23 mouse cellular contexts compared by ENCODE assay signal in the genomic region with DNA sequence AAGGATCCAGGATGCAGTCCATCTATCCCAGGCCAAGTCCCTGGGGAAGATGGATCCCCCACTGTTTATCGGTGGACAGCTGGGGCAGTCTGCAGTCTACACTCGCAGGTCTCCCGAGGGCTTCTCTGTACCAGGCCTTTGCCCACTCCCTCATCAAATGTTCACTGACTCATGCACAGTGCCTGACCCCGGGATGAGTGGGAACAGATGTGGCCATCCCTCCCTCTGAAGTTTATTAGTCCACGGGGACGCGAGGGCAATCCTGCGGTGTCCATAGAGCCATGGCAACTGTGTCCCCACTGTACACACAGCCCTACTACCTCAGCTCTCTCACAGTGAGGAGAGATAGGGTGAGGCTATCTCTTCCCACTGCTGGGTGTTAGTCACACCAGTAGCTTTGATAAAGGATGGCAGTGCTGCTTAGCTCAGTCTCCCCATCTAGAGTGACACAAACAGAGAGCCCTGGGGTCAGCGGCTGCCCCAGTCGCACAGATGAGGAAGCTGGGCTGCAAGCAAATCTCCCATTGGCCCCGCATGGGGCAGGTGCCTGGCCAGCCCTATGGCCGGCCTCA. TPM values are rescaled to one million over a fixed set of nuclear protein-coding genes. Genes with fewer than 3 reads are reported as not detected.
DNase-seq lines count a peak whose midpoint lies in the region; ATAC-seq lines count a peak whose summit lies in the region.
"Had no signal": no experiment of that assay in that cellular context is flagged by ENCODE, and none has a peak within 500 bp of the region (broad histone marks: within the 10 kb centered on the region; RNA-seq: fewer than 3 reads in every experiment).

No protein-coding gene starts in this region.

- H3K27me3 ChIP-seq in neural tube, embryonic 13.5 days = peaks cover 88% of the 10 kb centered on the region
- peaks cover 87% of the 10 kb centered on the region for H3K27me3 ChIP-seq in neural tube, embryonic 15.5 days (replicated peaks)
- peaks cover 49% of the 10 kb centered on the region for H3K27me3 ChIP-seq in liver, embryonic 13.5 days
- H3K27me3 ChIP-seq: Patski had no signal

- no peak for ATAC-seq in neural tube, embryonic 13.5 days (ENCODE audit: low read depth)
- ATAC-seq in neural tube, embryonic 15.5 days (ENCODE audit: low FRiP score) = no peak
- ATAC-seq in liver, embryonic 13.5 days (ENCODE audit: low read depth) = peak; percentile 83
- ATAC-seq: forebrain, postnatal 0 days; Patski had no signal

- H3K36me3 ChIP-seq in neural tube, embryonic 13.5 days = no peaks in the 10 kb centered on the region
- no peaks in the 10 kb centered on the region for H3K36me3 ChIP-seq in neural tube, embryonic 15.5 days
- H3K36me3 ChIP-seq in liver, embryonic 13.5 days = no peaks in the 10 kb centered on the region
- H3K36me3 ChIP-seq: embryonic facial prominence, embryonic 12.5 days; hindbrain, embryonic 12.5 days; midbrain, embryonic 12.5 days had no signal

- peaks cover 38% of the 10 kb centered on the region for H3K4me1 ChIP-seq in neural tube, embryonic 13.5 days (replicated peaks)
- H3K4me1 ChIP-seq in neural tube, embryonic 15.5 days = peaks cover 24% of the 10 kb centered on the region
- H3K4me1 ChIP-seq in liver, embryonic 13.5 days (replicated peaks) = peaks cover 50% of the 10 kb centered on the region

- no peaks in the 10 kb centered on the region for H3K9me3 ChIP-seq in neural tube, embryonic 13.5 days
- no peaks in the 10 kb centered on the region for H3K9me3 ChIP-seq in neural tube, embryonic 15.5 days (replicated peaks)
- H3K9me3 ChIP-seq in liver, embryonic 13.5 days (replicated peaks) = no peaks in the 10 kb centered on the region
- H3K9me3 ChIP-seq: embryonic facial prominence, embryonic 12.5 days; hindbrain, embryonic 12.5 days; midbrain, embryonic 12.5 days had no signal

- no peak overlapping the region for H3K27ac ChIP-seq in neural tube, embryonic 13.5 days (replicated peaks)
- no peak overlapping the region for H3K27ac ChIP-seq in neural tube, embryonic 15.5 days (replicated peaks)
- H3K27ac ChIP-seq in liver, embryonic 13.5 days = no peak overlapping the region
- H3K27ac ChIP-seq: embryonic facial prominence, embryonic 12.5 days; hindbrain, embryonic 12.5 days; midbrain, embryonic 12.5 days had no signal

- 59% methylated on average over 12 of the region's 12 CpGs for WGBS in neural tube, embryonic 13.5 days
- WGBS in neural tube, embryonic 15.5 days = 68% methylated on average over 12 of the region's 12 CpGs
- WGBS in liver, embryonic 13.5 days (ENCODE audit: insufficient replicate concordance) = 45% methylated on average over 12 of the region's 12 CpGs

- no peak overlapping the region for H3K4me3 ChIP-seq in neural tube, embryonic 13.5 days
- H3K4me3 ChIP-seq in neural tube, embryonic 15.5 days (replicated peaks) = no peak overlapping the region
- H3K4me3 ChIP-seq in liver, embryonic 13.5 days (replicated peaks) = no peak overlapping the region
- H3K4me3 ChIP-seq: embryonic facial prominence, embryonic 12.5 days; hindbrain, embryonic 12.5 days; midbrain, embryonic 12.5 days had no signal

- DNase-seq in embryo, embryonic 10.5 days (ENCODE audit: low spot score) = peak; percentile 42
- no peak for DNase-seq in embryo, embryonic 11 days
- no peak for DNase-seq in liver, embryonic 13.5 days
- DNase-seq in mesoderm, embryonic 11.5 days (ENCODE audit: low read depth, low spot score) = peak; percentile 66
- no peak for DNase-seq in Muller cell, postnatal 12 days (ENCODE audit: inconsistent ontology term)
- DNase-seq in cerebellum, postnatal 10 days = no peak
- DNase-seq: adrenal gland, postnatal 14 days; cerebellum, postnatal 14 days; forebrain, postnatal 0 days; heart, postnatal 10 days; kidney, adult 9 months; kidney, postnatal 25 days; left cerebral cortex, postnatal 4 days; lung, adult 18-20 months; lung, postnatal 36 days; retina, postnatal 1 day; thymus, postnatal 14 days had no signal

- H3K4me2 ChIP-seq in neural tube, embryonic 13.5 days = no peak overlapping the region
- no peak overlapping the region for H3K4me2 ChIP-seq in neural tube, embryonic 15.5 days
- no peak overlapping the region for H3K4me2 ChIP-seq in liver, embryonic 13.5 days
- H3K4me2 ChIP-seq: embryonic facial prominence, embryonic 12.5 days; hindbrain, embryonic 12.5 days; midbrain, embryonic 12.5 days had no signal

- peak overlapping the region; percentile 14; the same call in 1 of the 2 replicates for H3K9ac ChIP-seq in neural tube, embryonic 13.5 days
- H3K9ac ChIP-seq in neural tube, embryonic 15.5 days (replicated peaks) = no peak overlapping the region
- H3K9ac ChIP-seq in liver, embryonic 13.5 days = no peak overlapping the region
- H3K9ac ChIP-seq: embryonic facial prominence, embryonic 12.5 days; forebrain, postnatal 0 days; hindbrain, embryonic 12.5 days; midbrain, embryonic 12.5 days had no signal

RNA-seq across cellular contexts. Expression of a gene that starts 50.9 kb away (rescaled TPM):
- polyA plus RNA-seq in neural tube, embryonic 13.5 days (2015; fragmentation: Nextera tagmentation; extraction: Ambion mirVana) = 1.7 and 1.9 TPM in 2 replicates
- 0.19 and 1.1 TPM in 2 replicates for polyA plus RNA-seq in neural tube, embryonic 15.5 days (2015; fragmentation: Nextera tagmentation; extraction: Ambion mirVana)
- polyA plus RNA-seq in liver, embryonic 13.5 days (2015; fragmentation: Nextera tagmentation; extraction: Ambion mirVana) = 0.79 and 0.83 TPM in 2 replicates
- polyA plus RNA-seq: forebrain, postnatal 0 days; midbrain, embryonic 12.5 days had no signal

Comparison
In these comparisons a context has a peak if more than half of its experiments do, and no peak if none do; other contexts are left out.
1. DNase-seq: peak in embryo, embryonic 10.5 days (single experiment) and mesoderm, embryonic 11.5 days (single experiment); none in embryo, embryonic 11 days (single experiment), liver, embryonic 13.5 days (single experiment), Muller cell, postnatal 12 days (single experiment) and cerebellum, postnatal 10 days (0 of 2).